Mouse (Mus musculus) hematopoietic stem cell, adult 5-6 weeks (primary cell): ENCODE results near the gene Fam170b. TPM values are rescaled to one million over a fixed set of nuclear protein-coding genes. Genes with fewer than 3 reads are reported as not detected.

ENCODE experiments used
- ATAC-seq, 2 experiments: fragments of 125-278 bp in 1 of 2; replicated peaks in 1 of 2; 2 replicates each; pipeline ENCODE4 v1.8.0; 2016 to 2017; ENCODE audit warnings: inconsistent platforms in 2 of 2, mild to moderate bottlenecking in 2 of 2, moderate number of reproducible peaks in 2 of 2, low read depth in 1 of 2, moderate TSS enrichment in 1 of 2; ENCODE audit not compliant: low FRiP score in 2 of 2, poor library complexity in 2 of 2, severe bottlenecking in 2 of 2, insufficient read depth in 1 of 2, low TSS enrichment in 1 of 2
- total RNA-seq: library from RNA; stranded (forward); fragments of 172-1452, 232-1000 nt; gene quantifications from 2 replicates; pipeline ENCODE4 v1.2.3, GENCODE M21; 2017

Fam170b gene
- total RNA-seq, 1 experiment from 2014 or later = not detected

- ATAC-seq = no peak
Measured at GRCm38 (mm10) chr14:32824267-32825150, 9.3 kb upstream of the Fam170b start.

- ATAC-seq = 0 out of 4 replicates have a peak, but pooled peaks have one; percentile 9 to 27
Measured at GRCm38 (mm10) chr14:32825426-32826032, 8.2 kb upstream of the Fam170b start.

GRCm38 (mm10) chr14:32827165-32827564 is 6.6 kb upstream of the Fam170b start:
- no peak for ATAC-seq

- no peak for ATAC-seq
Measured at GRCm38 (mm10) chr14:32827994-32828650, 5.6 kb upstream of the Fam170b start.

GRCm38 (mm10) chr14:32835181-32835580 is 1.4 kb downstream of the Fam170b start:
- no peak for ATAC-seq

- no peak for ATAC-seq
Measured at GRCm38 (mm10) chr14:32835596-32835995, 1.8 kb downstream of the Fam170b start.

- ATAC-seq = no peak
Measured at GRCm38 (mm10) chr14:32836191-32836590, 2.4 kb downstream of the Fam170b start.

GRCm38 (mm10) chr14:32842052-32842451 is 8.3 kb downstream of the Fam170b start:
- no peak for ATAC-seq

GRCm38 (mm10) chr14:32854059-32854458 is 20.3 kb downstream of the Fam170b start:
- peak in 1 of 2 experiments; percentile 97; a peak in 2 of 4 replicates for ATAC-seq

GRCm38 (mm10) chr14:32856246-32856645 is 22.5 kb downstream of the Fam170b start:
- no peak for ATAC-seq

- peak; percentile 8 to 18; a peak in 1 of 4 replicates for ATAC-seq
Measured at GRCm38 (mm10) chr14:32856681-32857328, 23.0 kb downstream of the Fam170b start, which contains the start of gene Vstm4. Gene Vstm4, plus strand, starts transcription at chr14:32856756.

GRCm38 (mm10) chr14:32858361-32858760 is 24.6 kb downstream of the Fam170b start:
- no peak for ATAC-seq

- no peak for ATAC-seq
Measured at GRCm38 (mm10) chr14:32858941-32859510, 25.3 kb downstream of the Fam170b start.

- ATAC-seq = no peak
Measured at GRCm38 (mm10) chr14:32859831-32860569, 26.2 kb downstream of the Fam170b start.

- ATAC-seq = no peak
Measured at GRCm38 (mm10) chr14:32861149-32861581, 27.4 kb downstream of the Fam170b start.

- ATAC-seq = no peak
Measured at GRCm38 (mm10) chr14:32861656-32862055, 27.9 kb downstream of the Fam170b start.
